Mouse (Mus musculus) myocyte (in vitro differentiated cells): ENCODE data around the gene Lin7b.

Experiments
- CEBPB ChIP-seq: IDR thresholded peaks from 2 replicates; pipeline ENCODE4 v1.6.1; 2011; ENCODE audit warnings: mild to moderate bottlenecking, moderate library complexity; ENCODE audit not compliant: poor library complexity, insufficient read depth, severe bottlenecking
- MAX ChIP-seq: IDR thresholded peaks from one replicate; pipeline ENCODE4 v1.6.1; 2011; ENCODE audit warnings: low read depth, mild to moderate bottlenecking, control low read depth
- MYOD1 ChIP-seq, 3 experiments: IDR thresholded peaks; one replicate each; pipeline ENCODE4 v1.6.1; 2011; ENCODE audit warnings: control low read depth in 2 of 3, low read depth in 2 of 3, mild to moderate bottlenecking in 2 of 3, moderate library complexity in 1 of 3; ENCODE audit not compliant: insufficient read length in 2 of 3, control insufficient read depth in 1 of 3
- POLR2A ChIP-seq: IDR thresholded peaks from one replicate; pipeline ENCODE4 v1.6.1; 2011; ENCODE audit warnings: low read depth, mild to moderate bottlenecking, control low read depth, moderate library complexity; ENCODE audit not compliant: insufficient read length
- POLR2AphosphoS2 ChIP-seq: IDR thresholded peaks from one replicate; pipeline ENCODE4 v1.6.1; 2011; ENCODE audit warnings: low read depth, control low read depth; ENCODE audit not compliant: insufficient read length
- REST ChIP-seq: IDR thresholded peaks from one replicate; pipeline ENCODE4 v1.6.1; 2011; ENCODE audit warnings: mild to moderate bottlenecking, control low read depth, moderate library complexity; ENCODE audit not compliant: insufficient read depth, insufficient read length
- USF1 ChIP-seq: IDR thresholded peaks from one replicate; pipeline ENCODE4 v1.6.1; 2011; ENCODE audit warnings: low read depth, mild to moderate bottlenecking, control low read depth, moderate library complexity

GRCm38 (mm10) chr7:45328841-45329475 is 41.4 kb downstream of the Lin7b start:
- TF ChIP-seq MAX, result no peak
- no peak for TF ChIP-seq POLR2A
- no peak for TF ChIP-seq MYOD1 (IDR thresholded peaks at IDR 0.05; ENCODE audit: control insufficient read depth in 1 of 3, insufficient read length in 2 of 3, low read depth in 2 of 3)
- TF ChIP-seq CEBPB, result no peak
- TF ChIP-seq POLR2AphosphoS2, result no peak
- TF ChIP-seq REST, result no peak
- TF ChIP-seq USF1, result no peak
